Mouse (Mus musculus) olfactory bulb, adult 2 months (tissue): ENCODE measurements around the gene Gli3.

Source experiments
- CTCF ChIP-seq: fragments of 200-500 bp; IDR thresholded peaks from 2 replicates; pipeline ENCODE4 v1.5.1; 2012; ENCODE audit warnings: low read depth, mild to moderate bottlenecking, low read length, moderate library complexity; ENCODE audit not compliant: insufficient read depth
- POLR2A ChIP-seq: fragments of 200-500 bp; IDR thresholded peaks from 2 replicates; pipeline ENCODE4 v1.6.1; 2012; ENCODE audit warnings: mild to moderate bottlenecking, low read depth, low read length, moderate library complexity; ENCODE audit not compliant: insufficient read depth

GRCm38 (mm10) chr13:15722766-15723379 is 259.8 kb downstream of the Gli3 start:
- TF ChIP-seq CTCF (no peak), POLR2A (no peak)
